Mouse (Mus musculus) spleen, adult 2 months (tissue): ENCODE measurements around the gene Xrcc3. TPM values are rescaled to one million over a fixed set of nuclear protein-coding genes. Genes with fewer than 3 reads are reported as not detected.

Source experiments
- DNase-seq, 2 experiments: peaks; one replicate each; pipeline versions ENCODE4 v3.0.0 to v3.0.0-alpha.2; 2012 to 2021; ENCODE audit warnings: low spot score in 2 of 2, low read depth in 1 of 2
- H3K27ac ChIP-seq: fragments of 200-500 bp; 2 replicates; pipeline ENCODE4 v1.5.1; 2012; ENCODE audit warnings: low read length, inconsistent platforms; ENCODE audit not compliant: insufficient read depth
- H3K27me3 ChIP-seq: fragments of 200-500 bp; 2 replicates; pipeline ENCODE4 v1.6.1; 2012; ENCODE audit warnings: mild to moderate bottlenecking, moderate library complexity, low read length, inconsistent platforms; ENCODE audit not compliant: control insufficient read depth, insufficient read depth
- H3K36me3 ChIP-seq: fragments of 200-500 bp; 2 replicates; pipeline ENCODE4 v1.6.1; 2012; ENCODE audit warnings: mild to moderate bottlenecking, low read length, inconsistent platforms; ENCODE audit not compliant: control insufficient read depth, insufficient read depth
- H3K4me1 ChIP-seq: fragments of 200-500 bp; 2 replicates; pipeline ENCODE4 v1.6.1; 2011; ENCODE audit warnings: inconsistent platforms; ENCODE audit not compliant: control insufficient read depth, insufficient read depth, insufficient read length
- H3K4me3 ChIP-seq: fragments of 200-500 bp; 2 replicates; pipeline ENCODE4 v1.5.1; 2011; ENCODE audit warnings: mild to moderate bottlenecking, inconsistent platforms; ENCODE audit not compliant: insufficient read depth, insufficient read length; ENCODE audit errors: extremely low read depth
- CTCF ChIP-seq: fragments of 200-500 bp; IDR thresholded peaks from 2 replicates; pipeline ENCODE4 v1.5.1; 2011; ENCODE audit warnings: mild to moderate bottlenecking, inconsistent platforms; ENCODE audit not compliant: insufficient read depth, insufficient read length, insufficient replicate concordance; ENCODE audit errors: extremely low read depth
- POLR2A ChIP-seq: fragments of 200-500 bp; IDR thresholded peaks from 2 replicates; pipeline ENCODE4 v1.6.1; 2011; ENCODE audit warnings: low read depth, low read length, inconsistent platforms
- WGBS: fragments of 180-500 bp; shearing (Covaris S2); methylation state at CpG from one replicate; pipeline ENCODE4 v1.1.7; 2018; 5-methylcytosine and 5-hydroxymethylcytosine counted together
- polyA plus RNA-seq: library from polyadenylated mRNA; depleted of rRNA; stranded (reverse); fragments of >200 nt; gene quantifications from 2 replicates; pipeline ENCODE4 v1.2.3, GENCODE M21; 2012

Xrcc3 gene
- polyA plus RNA-seq, 1 experiment, result 5.0 TPM

DNA sequence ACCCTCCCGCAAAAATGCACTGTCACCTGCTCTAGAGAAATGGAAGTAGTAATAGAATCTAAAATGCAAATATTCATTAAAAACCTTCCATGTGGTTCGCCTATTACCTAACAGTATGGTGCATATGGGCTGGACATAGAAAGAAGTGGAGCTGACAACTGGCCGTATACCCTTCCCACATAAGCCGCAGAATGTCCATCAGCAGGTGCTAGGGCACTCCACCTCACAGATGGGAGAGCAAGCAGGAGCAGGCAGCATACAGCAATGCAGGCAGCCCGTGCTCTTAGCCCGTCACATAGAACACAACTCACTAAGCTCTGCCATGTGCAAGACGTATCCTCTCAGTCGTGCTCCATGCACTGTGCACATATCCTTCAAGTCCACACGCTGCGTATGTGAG lies 33.1 kb upstream of the Xrcc3 start:
- peaks cover 2% of the 10 kb centered on the region; the same call in 1 of the 2 replicates for H3K36me3 ChIP-seq
- TF ChIP-seq POLR2A, result no peak
- no peaks in the 10 kb centered on the region for H3K27me3 ChIP-seq
- no peak for DNase-seq
- no peak overlapping the region for H3K27ac ChIP-seq
- no peaks in the 10 kb centered on the region for H3K4me1 ChIP-seq
- 94% methylated on average over 10 of the region's 10 CpGs for WGBS
- no peak overlapping the region for H3K4me3 ChIP-seq

DNA sequence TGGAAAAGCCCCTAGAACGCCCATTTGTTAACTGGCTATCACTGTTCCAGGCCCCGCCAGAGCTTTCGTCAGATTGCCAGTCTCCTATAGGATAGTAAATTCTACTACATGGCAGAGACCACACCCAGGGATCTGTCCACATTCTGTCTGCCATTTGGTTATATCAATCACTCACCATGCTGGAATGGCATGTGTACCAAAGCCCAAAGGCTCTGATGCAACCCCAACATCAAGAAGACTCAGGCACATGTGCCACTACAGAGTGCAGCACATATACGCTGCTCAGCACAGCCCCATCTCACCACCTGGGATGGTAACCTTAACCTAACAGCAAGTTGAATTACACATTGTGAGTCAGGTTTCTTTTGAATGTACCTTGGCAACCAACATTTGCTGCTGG lies 32.3 kb upstream of the Xrcc3 start:
- Histone ChIP-seq H3K4me3 (no peak overlapping the region), H3K36me3 (peaks cover 4% of the 10 kb centered on the region), H3K4me1 (no peaks in the 10 kb centered on the region), H3K27me3 (no peaks in the 10 kb centered on the region), H3K27ac (no peak overlapping the region)
- no peak for DNase-seq
- TF ChIP-seq CTCF (no peak), POLR2A (no peak)
- WGBS, result 97% methylated on average over 4 of the region's 4 CpGs

DNA sequence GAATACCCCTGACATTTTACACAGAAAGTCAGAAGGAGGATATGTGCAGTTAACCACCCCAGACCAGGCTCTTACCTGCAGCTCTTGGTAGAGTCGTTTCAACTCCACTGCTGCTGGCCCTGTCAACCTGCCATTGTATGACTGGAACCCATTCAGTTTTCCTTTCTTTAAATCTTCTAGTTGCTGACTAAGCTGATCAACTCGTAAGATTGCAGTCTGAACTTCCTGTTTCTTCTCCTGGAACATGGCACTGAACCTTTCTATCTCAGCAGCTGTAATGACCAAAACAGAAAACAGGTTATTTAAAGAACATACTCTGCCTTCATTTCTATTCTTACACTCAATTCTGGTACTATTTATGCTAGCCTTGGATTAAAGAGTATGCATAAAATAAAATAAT lies 29.8 kb upstream of the Xrcc3 start:
- Histone ChIP-seq H3K4me1 (no peaks in the 10 kb centered on the region), H3K36me3 (peaks cover 23% of the 10 kb centered on the region), H3K27ac (no peak overlapping the region), H3K27me3 (no peaks in the 10 kb centered on the region), H3K4me3 (no peak overlapping the region)
- no peak for DNase-seq
- TF ChIP-seq CTCF, result no peak
- TF ChIP-seq POLR2A, result no peak
- WGBS, result 6% methylated on average over 2 of the region's 2 CpGs

DNA sequence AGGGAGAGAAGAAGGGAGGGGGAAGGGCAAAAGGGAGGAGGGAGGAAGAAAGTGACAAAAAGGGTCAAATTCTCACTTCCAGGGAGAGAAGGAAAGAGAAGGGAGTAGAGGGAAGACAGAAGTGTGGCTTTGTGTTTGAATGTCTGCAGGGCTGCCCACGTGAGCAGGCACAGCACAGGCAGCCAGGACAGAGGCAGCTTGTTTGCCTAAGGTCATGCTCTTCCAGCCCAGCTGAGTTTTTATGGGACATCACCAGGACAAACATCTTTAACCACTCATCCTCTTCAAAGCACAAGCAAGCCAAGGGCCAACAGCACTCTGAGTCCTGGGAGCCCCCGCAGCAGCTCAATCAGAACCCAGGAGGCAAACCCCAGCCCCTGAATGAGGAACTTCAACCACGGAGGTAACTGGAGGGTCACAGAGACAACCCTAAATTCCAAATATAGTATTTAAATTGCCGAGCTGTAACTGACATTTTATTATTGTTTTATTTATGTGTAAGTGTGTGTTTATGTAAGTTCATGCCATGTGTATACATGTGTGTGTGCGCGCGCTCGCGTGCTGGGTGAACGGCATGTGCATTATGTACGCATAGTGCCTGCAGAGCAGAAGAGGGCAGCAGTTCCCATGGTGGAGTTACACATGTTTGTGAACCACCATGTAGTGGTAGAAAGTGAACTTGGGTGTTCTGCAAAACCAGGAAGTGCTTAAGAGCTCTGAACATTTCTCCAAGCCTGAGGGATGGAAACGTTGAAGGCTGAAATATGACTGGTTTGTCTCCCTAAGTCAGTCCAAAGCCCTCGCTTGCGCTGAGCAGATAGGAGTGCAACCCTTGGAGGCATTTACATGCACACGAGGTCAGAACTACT lies 29.1 kb upstream of the Xrcc3 start:
- Histone ChIP-seq H3K4me3 (no peak overlapping the region), H3K36me3 (peaks cover 26% of the 10 kb centered on the region), H3K27me3 (no peaks in the 10 kb centered on the region), H3K4me1 (no peaks in the 10 kb centered on the region), H3K27ac (no peak overlapping the region)
- 71% methylated on average over 15 of the region's 15 CpGs for WGBS
- no peak for TF ChIP-seq CTCF
- TF ChIP-seq POLR2A, result no peak
- DNase-seq, result no peak

DNA sequence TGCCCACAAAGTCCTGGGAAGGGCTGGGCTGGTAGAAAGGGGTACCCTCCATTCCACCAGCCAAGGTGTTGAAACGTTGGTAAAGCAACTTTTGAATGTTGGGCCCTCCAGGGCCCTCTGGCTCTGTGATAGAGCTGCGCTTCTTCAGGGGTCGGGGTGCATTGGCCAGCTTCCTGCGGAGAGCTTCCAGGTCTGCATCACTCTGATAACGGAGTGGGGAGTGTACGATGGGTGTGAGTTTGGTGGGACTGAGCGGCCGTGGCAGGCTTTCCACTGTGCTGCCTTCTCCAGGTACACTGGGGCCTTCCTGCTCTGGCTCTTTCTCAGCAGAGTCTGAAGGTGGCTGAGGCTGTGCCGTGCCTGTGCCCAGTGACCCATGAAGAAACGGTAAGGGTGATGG lies 19.8 kb upstream of the Xrcc3 start:
- no peaks in the 10 kb centered on the region for H3K4me1 ChIP-seq
- DNase-seq, result no peak
- no peaks in the 10 kb centered on the region for H3K27me3 ChIP-seq
- H3K36me3 ChIP-seq, result peaks cover 47% of the 10 kb centered on the region
- H3K4me3 ChIP-seq, result no peak overlapping the region
- H3K27ac ChIP-seq, result no peak overlapping the region
- WGBS, result 92% methylated on average over 10 of the region's 10 CpGs
- no peak for TF ChIP-seq POLR2A
- TF ChIP-seq CTCF, result no peak

DNA sequence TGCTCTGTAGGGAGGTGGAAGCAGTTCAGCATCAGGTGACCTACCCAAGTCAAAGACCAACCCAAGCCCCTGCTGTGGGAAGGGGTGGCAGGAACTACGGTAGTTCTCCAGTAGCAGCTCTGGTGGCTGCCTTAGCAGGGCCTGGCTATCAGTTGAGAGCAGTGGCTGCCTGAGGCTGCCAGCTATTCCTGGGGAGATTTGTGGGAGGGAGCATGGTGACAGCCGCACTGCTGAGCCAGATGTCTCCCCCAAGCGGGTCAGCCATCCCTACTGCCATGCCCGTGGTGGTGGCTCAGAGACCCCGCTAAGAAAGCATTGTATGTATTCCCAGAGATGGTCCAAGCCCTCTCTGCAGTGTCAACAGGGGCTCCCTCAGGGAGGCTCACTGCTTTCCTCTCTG lies 19.0 kb upstream of the Xrcc3 start:
- Histone ChIP-seq H3K4me1 (no peaks in the 10 kb centered on the region), H3K36me3 (peaks cover 50% of the 10 kb centered on the region), H3K27me3 (no peaks in the 10 kb centered on the region), H3K4me3 (no peak overlapping the region), H3K27ac (no peak overlapping the region)
- WGBS, result 90% methylated on average over 5 of the region's 5 CpGs
- TF ChIP-seq CTCF, result no peak
- TF ChIP-seq POLR2A, result no peak
- no peak for DNase-seq

DNA sequence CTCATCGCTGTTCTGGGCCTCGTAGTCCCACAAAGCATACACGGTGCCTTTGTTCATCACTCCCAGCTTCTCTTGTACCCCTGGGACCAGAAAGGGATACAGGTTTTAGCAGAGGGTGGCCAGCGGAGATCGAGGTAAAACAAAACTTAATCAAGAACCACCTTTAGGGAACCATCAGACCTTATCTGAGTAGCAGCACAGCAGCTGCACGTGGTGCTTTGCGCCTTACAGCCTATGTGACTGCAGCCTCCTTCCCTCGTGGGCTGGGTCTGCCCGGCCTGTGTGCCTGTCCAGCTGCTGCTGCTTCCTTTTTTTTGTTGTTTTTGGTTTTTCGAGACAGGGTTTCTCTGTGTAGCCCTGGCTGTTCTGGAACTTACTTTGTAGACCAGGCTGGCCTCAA lies 16.7 kb upstream of the Xrcc3 start:
- Histone ChIP-seq H3K27me3 (no peaks in the 10 kb centered on the region), H3K36me3 (peaks cover 54% of the 10 kb centered on the region), H3K4me1 (no peaks in the 10 kb centered on the region), H3K27ac (no peak overlapping the region), H3K4me3 (no peak overlapping the region)
- 50% methylated on average over 10 of the region's 10 CpGs for WGBS
- no peak for DNase-seq
- no peak for TF ChIP-seq CTCF
